Mouse (Mus musculus) liver, embryonic 13.5 days (tissue): ENCODE measurements around the gene Zc3h12c. TPM values are rescaled to one million over a fixed set of nuclear protein-coding genes. Genes with fewer than 3 reads are reported as not detected.

Experiments
- ATAC-seq: fragments of 200-750 bp; cut with Nextera tagmentation; 2 replicates; pipeline ENCODE4 v1.8.0; 2017; ENCODE audit warnings: low read depth, mild to moderate bottlenecking, moderate number of reproducible peaks, moderate library complexity
- DNase-seq: peaks from one replicate; pipeline ENCODE4 v3.0.0; 2022
- H3K27ac ChIP-seq: fragments of 300-500 bp; sonication (generic); 2 replicates; pipeline ENCODE4 v1.5.1; 2015; ENCODE audit warnings: moderate library complexity, mild to moderate bottlenecking, inconsistent platforms
- H3K27me3 ChIP-seq: fragments of 300-500 bp; sonication (generic); 2 replicates; pipeline ENCODE4 v1.6.1; 2015; ENCODE audit warnings: mild to moderate bottlenecking, inconsistent platforms
- H3K36me3 ChIP-seq: fragments of 300-500 bp; sonication (generic); 2 replicates; pipeline ENCODE4 v1.6.1; 2015; ENCODE audit warnings: mild to moderate bottlenecking, inconsistent platforms
- H3K4me1 ChIP-seq: fragments of 300-500 bp; sonication (generic); replicated peaks from 2 replicates; pipeline ENCODE4 v1.6.1; 2015; ENCODE audit warnings: inconsistent platforms
- H3K4me2 ChIP-seq: fragments of 300-500 bp; sonication (generic); 2 replicates; pipeline ENCODE4 v1.6.1; 2015; ENCODE audit warnings: inconsistent platforms, mild to moderate bottlenecking, moderate library complexity
- H3K4me3 ChIP-seq: fragments of 300-500 bp; sonication (generic); replicated peaks from 2 replicates; pipeline ENCODE4 v1.5.1; 2015; ENCODE audit warnings: mild to moderate bottlenecking, inconsistent platforms
- H3K9ac ChIP-seq: fragments of 300-500 bp; sonication (generic); 2 replicates; pipeline ENCODE4 v1.6.1; 2015; ENCODE audit warnings: mild to moderate bottlenecking, inconsistent platforms
- H3K9me3 ChIP-seq: fragments of 300-500 bp; sonication (generic); replicated peaks from 2 replicates; pipeline ENCODE4 v1.6.1; 2016; ENCODE audit warnings: inconsistent platforms
- WGBS: fragments of 180-500 bp; shearing (Covaris S2); methylation state at CpG from one replicate; pipeline ENCODE4 v1.1.7; 2015; ENCODE audit not compliant: insufficient replicate concordance; 5-methylcytosine and 5-hydroxymethylcytosine counted together
- polyA plus RNA-seq: library from polyadenylated mRNA; unstranded; fragments of >200 nt; fragmentation: Nextera tagmentation; extraction: Ambion mirVana; gene quantifications from 2 replicates; pipeline ENCODE4 v1.2.1, GENCODE M21; 2015

The Zc3h12c gene
- polyA plus RNA-seq, 1 experiment from 2014 or later = 0.40 TPM

DNA sequence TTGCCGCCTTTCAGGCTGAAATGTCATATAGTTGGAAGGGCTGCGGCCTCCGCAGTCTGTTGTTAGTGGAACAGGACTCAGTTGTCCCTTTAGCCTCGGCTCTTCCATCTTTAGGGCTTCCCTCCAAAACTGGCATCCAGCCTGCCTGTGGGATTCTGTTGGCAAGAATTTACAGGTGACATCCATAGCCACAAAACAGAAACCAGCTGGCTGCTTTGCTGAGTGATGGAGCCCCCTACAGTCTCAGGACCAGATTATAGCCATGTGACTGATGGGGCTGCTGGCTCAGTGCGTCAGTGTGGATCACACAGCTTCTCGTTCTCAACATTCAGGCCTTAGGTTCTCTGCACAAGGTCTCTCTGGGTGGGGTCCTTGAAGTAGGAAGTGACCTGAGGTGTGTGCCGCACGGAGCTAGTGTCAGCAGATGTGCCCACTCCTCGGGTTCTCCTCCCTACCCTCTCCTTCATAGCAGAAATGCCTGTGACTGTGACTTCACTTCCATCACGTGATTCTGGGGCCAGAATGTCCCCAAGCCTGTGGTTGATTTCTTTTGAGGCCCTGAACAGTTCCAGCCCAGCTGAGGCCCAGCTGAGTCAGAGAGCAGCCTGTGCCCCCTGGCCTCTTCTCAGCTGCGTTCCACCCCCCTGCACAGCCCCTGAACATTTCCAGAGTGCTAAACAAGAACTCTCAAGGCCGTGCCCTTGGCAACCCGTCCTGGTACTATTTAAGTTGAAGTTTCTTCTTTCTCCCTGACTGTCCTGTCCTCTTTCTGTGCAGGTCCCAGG is 66.1 kb downstream of the Zc3h12c start:
- ATAC-seq = no peak
- H3K4me2 ChIP-seq = no peak overlapping the region

DNA sequence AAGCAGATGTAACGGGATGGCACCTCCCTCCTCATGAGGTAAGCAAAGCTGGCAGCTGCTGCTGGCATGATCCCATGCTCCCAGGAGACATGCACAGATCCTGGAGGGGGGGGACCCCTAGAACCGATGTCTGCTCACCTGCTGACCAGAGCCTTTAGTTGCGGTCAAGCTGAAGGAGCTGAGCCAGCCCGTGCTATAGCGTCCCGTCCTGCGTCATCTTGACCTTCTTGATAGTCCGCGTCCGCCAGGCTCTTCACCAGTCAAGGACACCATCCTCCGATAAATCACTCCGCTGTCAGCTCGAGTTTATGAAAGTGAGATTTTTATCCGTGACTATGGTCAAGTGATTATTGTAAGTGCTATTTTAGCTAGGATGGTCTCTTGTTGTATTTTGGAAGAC is 67.9 kb downstream of the Zc3h12c start:
- Histone ChIP-seq H3K4me3 (no peak overlapping the region), H3K27ac (no peak overlapping the region), H3K4me2 (no peak overlapping the region), H3K9me3 (no peaks in the 10 kb centered on the region), H3K27me3 (no peaks in the 10 kb centered on the region), H3K9ac (no peak overlapping the region), H3K36me3 (no peaks in the 10 kb centered on the region), H3K4me1 (peaks cover 31% of the 10 kb centered on the region)
- DNase-seq = no peak
- 81% methylated on average over 14 of the region's 14 CpGs for WGBS
- no peak for ATAC-seq

More for the DNA sequence above, 66.1 kb downstream of the Zc3h12c start:
- Histone ChIP-seq H3K27me3 (no peaks in the 10 kb centered on the region), H3K4me3 (no peak overlapping the region), H3K27ac (no peak overlapping the region), H3K4me1 (peaks cover 31% of the 10 kb centered on the region), H3K36me3 (no peaks in the 10 kb centered on the region), H3K9ac (no peak overlapping the region), H3K9me3 (no peaks in the 10 kb centered on the region)
- WGBS = 70% methylated on average over 13 of the region's 13 CpGs
- no peak for DNase-seq

DNA sequence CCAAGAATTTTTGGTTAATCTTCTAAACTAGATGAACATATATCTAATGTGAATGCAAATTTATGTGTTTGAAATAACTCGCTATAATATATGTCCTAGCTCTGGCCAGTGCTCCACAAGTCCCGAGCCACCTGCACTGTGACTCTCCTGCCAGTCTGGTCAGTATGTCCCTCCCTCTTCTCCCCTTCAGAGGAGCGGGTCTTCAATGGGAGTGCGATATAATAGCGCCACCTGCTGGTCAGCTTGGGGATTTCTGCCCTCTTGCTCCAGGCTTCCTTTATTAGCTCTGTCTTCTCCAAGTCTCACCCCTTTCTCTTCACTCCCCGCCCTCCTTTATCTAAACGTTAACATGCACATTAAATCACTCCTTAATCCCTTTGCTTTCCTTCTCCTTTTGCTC is 69.8 kb downstream of the Zc3h12c start:
- WGBS = under 1% methylated on average over 7 of the region's 7 CpGs
- no peaks in the 10 kb centered on the region for H3K36me3 ChIP-seq
- peak; percentile 21; the same call in 1 of the 2 replicates for ATAC-seq

DNA sequence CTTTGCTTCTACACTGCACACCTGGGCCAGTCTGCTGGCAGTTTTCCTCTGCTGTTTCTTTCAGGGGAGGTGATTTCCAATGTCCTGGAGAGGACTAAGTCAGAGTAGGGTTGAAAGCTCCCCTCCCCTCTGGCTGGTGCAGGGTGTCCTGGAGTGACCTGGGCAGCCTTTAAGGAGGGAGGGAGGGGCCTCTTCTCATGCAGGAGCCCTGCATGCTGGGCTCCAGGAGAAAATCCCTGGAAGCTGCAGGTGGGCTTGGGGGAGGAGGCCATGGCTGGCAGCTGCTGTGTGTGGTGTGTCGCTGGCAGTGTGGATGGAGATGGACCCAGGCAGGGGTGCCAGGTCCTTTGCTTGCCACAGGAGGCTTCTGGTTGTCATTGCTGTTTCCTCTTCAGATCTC is 71.0 kb downstream of the Zc3h12c start:
- H3K27me3 ChIP-seq = no peaks in the 10 kb centered on the region
- WGBS = 44% methylated on average over 1 of the region's 1 CpGs
- peaks cover 21% of the 10 kb centered on the region for H3K4me1 ChIP-seq
- ATAC-seq = no peak
- H3K4me2 ChIP-seq = no peak overlapping the region
- DNase-seq = no peak
- no peak overlapping the region for H3K27ac ChIP-seq
- no peaks in the 10 kb centered on the region for H3K36me3 ChIP-seq
- H3K9me3 ChIP-seq = no peaks in the 10 kb centered on the region
- H3K4me3 ChIP-seq = no peak overlapping the region
- H3K9ac ChIP-seq = no peak overlapping the region

More for the DNA sequence above, 69.8 kb downstream of the Zc3h12c start:
- Histone ChIP-seq H3K9me3 (no peaks in the 10 kb centered on the region), H3K4me2 (no peak overlapping the region), H3K9ac (no peak overlapping the region), H3K27ac (no peak overlapping the region), H3K4me1 (peaks cover 21% of the 10 kb centered on the region), H3K4me3 (no peak overlapping the region), H3K27me3 (no peaks in the 10 kb centered on the region)
- peak; percentile 55 for DNase-seq

DNA sequence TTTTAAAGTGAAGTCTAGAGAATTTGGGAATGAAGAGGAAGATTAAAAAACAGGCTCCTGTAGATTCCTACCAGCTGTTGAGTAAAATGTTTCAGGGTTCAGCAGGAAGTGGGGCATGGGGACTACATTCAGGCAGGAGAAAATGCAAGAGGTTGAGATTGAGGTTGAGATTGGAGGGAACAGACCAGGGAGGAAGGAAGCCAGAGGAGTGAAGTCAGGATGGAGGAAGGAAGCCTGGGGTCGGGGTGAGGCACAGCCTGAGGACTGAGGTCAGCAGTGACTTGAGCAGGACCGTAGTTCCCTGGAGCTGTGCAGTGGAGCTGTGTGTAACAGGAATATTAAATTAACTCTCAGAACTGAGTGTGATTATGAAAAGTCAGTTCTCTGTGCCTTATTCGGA is 72.7 kb downstream of the Zc3h12c start:
- H3K27me3 ChIP-seq = no peaks in the 10 kb centered on the region
- no peak for ATAC-seq
- H3K4me2 ChIP-seq = no peak overlapping the region
- WGBS = 29% methylated on average over 3 of the region's 3 CpGs
- no peak for DNase-seq
- no peaks in the 10 kb centered on the region for H3K36me3 ChIP-seq
- H3K4me1 ChIP-seq = peaks cover 24% of the 10 kb centered on the region
- no peak overlapping the region for H3K9ac ChIP-seq
- H3K4me3 ChIP-seq = no peak overlapping the region
- H3K9me3 ChIP-seq = no peaks in the 10 kb centered on the region
- H3K27ac ChIP-seq = no peak overlapping the region

DNA sequence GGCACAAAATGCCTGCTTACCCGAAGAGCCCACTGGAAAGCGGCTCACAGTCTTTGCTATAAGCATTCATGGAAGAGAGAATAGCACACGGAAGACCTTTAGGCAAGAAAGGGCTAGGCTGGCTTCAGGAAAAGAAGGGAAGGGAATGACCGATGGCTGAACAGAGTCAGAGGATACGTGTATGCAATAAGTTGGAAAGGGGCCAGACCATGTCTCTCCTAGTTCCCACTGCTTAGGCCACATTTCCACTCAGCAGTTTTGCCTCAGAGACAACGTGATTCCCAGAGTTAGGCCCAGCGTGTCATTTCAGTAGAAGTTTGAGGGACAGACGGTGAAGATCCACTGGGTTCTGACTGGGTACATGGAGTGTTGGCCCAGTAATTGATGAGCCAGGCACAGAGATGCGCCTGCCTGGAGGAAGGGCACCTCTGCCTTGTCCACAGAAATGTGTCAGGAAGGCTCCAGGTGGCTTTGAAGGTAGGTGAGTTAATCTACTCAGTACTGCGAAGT is 73.8 kb downstream of the Zc3h12c start:
- peaks cover 24% of the 10 kb centered on the region for H3K4me1 ChIP-seq
- no peak overlapping the region for H3K4me3 ChIP-seq
- no peaks in the 10 kb centered on the region for H3K9me3 ChIP-seq
- H3K36me3 ChIP-seq = peaks cover 4% of the 10 kb centered on the region; the same call in 1 of the 2 replicates
- no peaks in the 10 kb centered on the region for H3K27me3 ChIP-seq
- no peak for ATAC-seq
- no peak for DNase-seq
- H3K27ac ChIP-seq = no peak overlapping the region
- H3K4me2 ChIP-seq = no peak overlapping the region
- no peak overlapping the region for H3K9ac ChIP-seq
- WGBS = 74% methylated on average over 10 of the region's 10 CpGs

DNA sequence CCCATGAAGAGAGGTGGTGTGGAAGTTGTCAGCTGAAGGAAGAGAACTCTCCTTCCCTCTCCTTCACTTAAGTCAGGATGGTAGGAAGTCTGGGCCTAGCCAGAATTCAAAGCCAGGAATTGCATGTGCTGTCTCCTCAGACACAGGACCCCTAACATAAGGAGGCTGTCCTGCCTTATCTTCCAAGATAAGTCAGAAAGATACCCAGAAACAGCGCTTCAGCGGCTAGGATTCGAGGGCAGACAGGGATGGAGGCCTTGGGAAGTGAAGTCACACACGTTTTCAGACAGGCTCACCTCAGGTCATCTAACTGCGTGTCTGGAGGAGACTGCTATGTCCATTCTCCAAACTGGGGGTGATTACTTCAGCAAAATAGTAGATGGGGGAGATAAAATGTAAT is 74.4 kb downstream of the Zc3h12c start:
- no peak overlapping the region for H3K4me3 ChIP-seq
- peaks cover 24% of the 10 kb centered on the region for H3K4me1 ChIP-seq
- WGBS = 52% methylated on average over 5 of the region's 5 CpGs
- no peak overlapping the region for H3K9ac ChIP-seq
- no peaks in the 10 kb centered on the region for H3K9me3 ChIP-seq
- H3K4me2 ChIP-seq = no peak overlapping the region
- no peak for DNase-seq
- H3K27me3 ChIP-seq = no peaks in the 10 kb centered on the region
- H3K36me3 ChIP-seq = peaks cover 6% of the 10 kb centered on the region; the same call in 1 of the 2 replicates
- no peak for ATAC-seq
- H3K27ac ChIP-seq = no peak overlapping the region

DNA sequence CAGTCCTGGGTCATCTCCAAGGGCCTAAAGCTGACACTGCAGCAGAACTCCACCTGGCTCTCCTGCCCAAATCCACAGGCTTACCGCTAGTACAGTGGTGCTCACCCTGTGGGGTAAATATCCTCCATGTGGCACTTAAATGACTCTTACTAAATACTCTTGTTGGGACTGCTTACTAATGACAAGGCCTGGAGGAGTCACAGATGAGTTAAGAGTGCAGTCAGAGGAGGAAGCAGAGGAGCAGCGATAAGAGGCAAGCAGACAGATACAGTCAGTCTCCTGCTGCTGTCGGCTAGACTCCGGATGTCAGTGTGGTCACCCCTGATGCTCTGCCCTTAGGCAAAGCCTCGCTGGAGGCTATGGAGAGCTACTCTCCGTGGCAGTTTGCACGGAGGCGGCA is 75.3 kb downstream of the Zc3h12c start:
- no peak overlapping the region for H3K4me2 ChIP-seq
- H3K9me3 ChIP-seq = no peaks in the 10 kb centered on the region
- H3K4me1 ChIP-seq = peaks cover 24% of the 10 kb centered on the region
- H3K36me3 ChIP-seq = peaks cover 12% of the 10 kb centered on the region
- DNase-seq (peak; percentile 13), ATAC-seq (peak; percentile 75)
- peak overlapping the region; percentile 7; the same call in 1 of the 2 replicates for H3K9ac ChIP-seq
- 29% methylated on average over 8 of the region's 8 CpGs for WGBS
- 0 out of 2 replicates have a peak overlapping the region, but pooled peaks have one; percentile 13 for H3K27ac ChIP-seq
- no peaks in the 10 kb centered on the region for H3K27me3 ChIP-seq
- H3K4me3 ChIP-seq = no peak overlapping the region

DNA sequence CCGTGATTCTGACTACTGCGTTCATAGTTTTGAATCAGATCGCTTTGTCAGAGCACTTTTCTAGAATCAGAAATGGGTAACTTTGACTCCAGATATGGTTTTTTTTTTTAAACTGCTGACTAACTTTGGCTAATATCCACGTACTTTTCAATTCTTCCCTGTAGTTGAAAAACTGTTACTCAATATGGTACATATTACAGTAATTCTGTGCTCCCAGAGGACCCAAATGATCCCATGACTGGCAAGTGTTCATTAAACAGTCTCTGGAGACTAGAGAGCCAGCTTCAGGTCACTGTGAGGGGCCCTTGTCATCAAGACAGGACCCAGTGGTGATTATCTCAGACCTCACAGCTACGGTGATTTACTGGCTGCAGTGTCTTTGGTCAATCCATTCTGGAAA is 76.1 kb downstream of the Zc3h12c start:
- Histone ChIP-seq H3K4me2 (no peak overlapping the region), H3K27me3 (no peaks in the 10 kb centered on the region), H3K27ac (peak overlapping the region; percentile 13; the same call in 1 of the 2 replicates), H3K9ac (no peak overlapping the region), H3K4me1 (peaks cover 24% of the 10 kb centered on the region), H3K9me3 (no peaks in the 10 kb centered on the region), H3K4me3 (no peak overlapping the region), H3K36me3 (peaks cover 20% of the 10 kb centered on the region)
- 63% methylated on average over 5 of the region's 5 CpGs for WGBS
- DNase-seq = no peak
- ATAC-seq = no peak

DNA sequence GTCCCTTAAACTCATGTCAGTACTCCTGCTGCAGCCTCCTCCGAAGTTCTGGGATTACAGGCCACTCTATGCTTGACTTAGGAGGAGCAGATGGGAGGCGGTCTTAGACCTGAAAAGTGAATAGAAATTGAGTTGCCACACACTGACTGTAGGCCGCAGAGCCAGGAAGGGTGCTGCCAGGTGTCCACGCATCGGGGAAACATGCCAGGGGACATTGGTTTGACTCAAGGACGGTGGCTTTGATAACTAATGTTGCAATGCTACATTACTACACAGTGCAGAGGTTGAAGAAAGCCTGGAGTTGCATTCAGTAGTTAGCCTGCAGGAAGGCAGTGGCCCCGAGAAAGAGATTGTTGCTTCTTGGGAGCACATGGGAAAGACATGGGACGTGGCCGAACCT is 76.6 kb downstream of the Zc3h12c start:
- DNase-seq (no peak), ATAC-seq (no peak)
- H3K27ac ChIP-seq = no peak overlapping the region
- H3K9me3 ChIP-seq = no peaks in the 10 kb centered on the region
- H3K4me2 ChIP-seq = no peak overlapping the region
- peaks cover 24% of the 10 kb centered on the region for H3K4me1 ChIP-seq
- H3K36me3 ChIP-seq = peaks cover 26% of the 10 kb centered on the region
- no peaks in the 10 kb centered on the region for H3K27me3 ChIP-seq
- whole genome bisulfite sequencing = 78% methylated on average over 9 of the region's 9 CpGs
- H3K4me3 ChIP-seq = no peak overlapping the region
- H3K9ac ChIP-seq = no peak overlapping the region

DNA sequence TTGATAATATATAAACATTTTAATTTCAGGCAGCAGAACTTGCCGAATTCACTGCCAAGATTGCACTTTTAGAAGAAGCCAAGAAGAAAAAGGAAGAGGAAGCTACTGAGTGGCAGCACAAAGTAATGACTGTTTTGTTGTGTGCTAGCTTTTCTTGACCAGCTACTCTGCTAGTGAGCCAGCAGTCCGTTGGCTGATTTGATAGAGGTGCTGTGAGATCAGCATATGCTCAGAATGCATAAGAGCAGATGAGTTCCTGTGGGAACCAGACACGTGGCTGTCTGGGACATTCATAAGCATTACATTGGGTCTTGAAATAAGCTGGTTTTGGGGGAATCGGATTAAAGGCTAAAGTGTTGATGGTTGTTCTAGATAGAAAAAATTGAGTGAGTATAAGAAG is 86.0 kb downstream of the Zc3h12c start:
- Histone ChIP-seq H3K9ac (no peak overlapping the region), H3K4me2 (no peak overlapping the region), H3K9me3 (no peaks in the 10 kb centered on the region), H3K27ac (no peak overlapping the region), H3K27me3 (no peaks in the 10 kb centered on the region), H3K4me3 (no peak overlapping the region), H3K36me3 (peaks cover 74% of the 10 kb centered on the region), H3K4me1 (no peaks in the 10 kb centered on the region)
- WGBS = 80% methylated on average over 4 of the region's 4 CpGs
- DNase-seq (no peak), ATAC-seq (no peak)

DNA sequence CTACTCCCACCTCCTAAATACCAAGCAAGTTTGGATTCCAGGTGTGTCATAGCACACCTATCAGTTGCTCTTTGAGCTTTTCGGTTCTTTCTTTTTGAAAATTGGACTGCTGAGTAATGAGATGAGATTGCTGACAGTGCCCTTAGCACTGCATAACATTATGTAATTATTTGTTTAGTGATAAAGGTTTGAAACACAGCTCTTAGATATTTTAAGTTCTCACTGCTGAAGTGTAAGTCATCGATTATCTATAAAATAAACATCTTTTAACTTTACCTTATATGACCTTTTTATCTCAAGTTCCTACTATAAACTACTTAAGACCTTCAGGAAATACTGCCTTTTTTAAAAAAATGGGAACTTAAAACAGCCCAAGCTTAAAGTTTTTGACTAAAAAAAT is 86.4 kb downstream of the Zc3h12c start:
- Histone ChIP-seq H3K4me1 (no peaks in the 10 kb centered on the region), H3K36me3 (peaks cover 73% of the 10 kb centered on the region), H3K4me2 (no peak overlapping the region), H3K9ac (no peak overlapping the region), H3K27ac (no peak overlapping the region), H3K27me3 (no peaks in the 10 kb centered on the region), H3K4me3 (no peak overlapping the region), H3K9me3 (no peaks in the 10 kb centered on the region)
- WGBS = 81% methylated on average over 2 of the region's 2 CpGs
- no peak for ATAC-seq
- no peak for DNase-seq
